Mouse (Mus musculus): ENCODE measurements around the gene Gng3.
"Not testable (repeated sequence)": the region's sequence is repeated elsewhere in the genome, so short reads cannot be mapped to it uniquely, and the experiment has no call there.

DNA sequence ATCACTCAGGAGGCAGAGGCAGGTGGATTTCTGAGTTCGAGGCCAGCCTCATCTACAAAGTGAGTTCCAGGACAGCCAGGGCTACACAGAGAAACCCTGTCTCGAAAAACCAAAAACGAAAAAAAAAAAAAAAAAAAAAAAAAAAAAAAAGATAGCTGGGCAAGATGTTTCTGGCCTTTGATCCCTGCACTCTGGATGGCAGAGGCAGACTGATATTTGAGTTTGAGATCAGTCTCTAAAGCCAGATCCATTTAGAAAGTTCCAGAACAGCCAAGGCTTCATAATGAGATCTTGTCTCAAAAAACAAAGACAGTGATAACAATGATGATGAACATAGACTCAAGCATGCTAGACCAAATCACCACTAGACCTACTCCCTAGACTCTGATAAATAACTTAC, 31.4 kb upstream of the Gng3 start:
- TF ChIP-seq CTCF (IDR thresholded peaks at IDR 0.05; ENCODE audit: control insufficient read depth, insufficient read depth, insufficient replicate concordance, low read depth, low read length); POLR2A (IDR thresholded peaks at IDR 0.05; ENCODE audit: control insufficient read depth, low read depth, low read length): not testable (repeated sequence)
